Mouse (Mus musculus) cerebellum, adult 8-10 months (tissue): Measurements from ENCODE around the gene Neil3.
"Not testable (repeated sequence)": the region's sequence is repeated elsewhere in the genome, so short reads cannot be mapped to it uniquely, and the experiment has no call there.

Experiments
- DNase-seq: peaks from one replicate; pipeline ENCODE4 v3.0.0; 2022

Neil3 gene

GRCm38 (mm10) chr8:53638495-53639171, at the start of gene Neil3:
TSS of gene Neil3 (minus strand) at chr8:53639065.
- DNase-seq = peak; percentile 3

- DNase-seq = peak; percentile 21
Observed at GRCm38 (mm10) chr8:53680846-53681245, 42.0 kb upstream of the Neil3 start.

- peak; percentile 19 for DNase-seq
Observed at GRCm38 (mm10) chr8:53663946-53664345, 25.1 kb upstream of the Neil3 start.

- DNase-seq = no peak
Observed at GRCm38 (mm10) chr8:53661436-53661835, 22.6 kb upstream of the Neil3 start.

- no peak for DNase-seq
Observed at GRCm38 (mm10) chr8:53630618-53631017, 8.2 kb downstream of the Neil3 start.

- no peak for DNase-seq
Observed at GRCm38 (mm10) chr8:53628864-53629415, 9.9 kb downstream of the Neil3 start.

- DNase-seq = no peak
Observed at GRCm38 (mm10) chr8:53623425-53623824, 15.4 kb downstream of the Neil3 start.

- no peak for DNase-seq
Observed at GRCm38 (mm10) chr8:53619196-53619595, 19.7 kb downstream of the Neil3 start.

- no peak for DNase-seq
Observed at GRCm38 (mm10) chr8:53614288-53614646, 24.6 kb downstream of the Neil3 start.

GRCm38 (mm10) chr8:53613577-53614287, 25.1 kb downstream of the Neil3 start:
- no peak for DNase-seq

GRCm38 (mm10) chr8:53612297-53612696, 26.6 kb downstream of the Neil3 start:
- no peak for DNase-seq

- no peak for DNase-seq
Observed at GRCm38 (mm10) chr8:53607040-53607439, 31.8 kb downstream of the Neil3 start.

- DNase-seq = no peak
Observed at GRCm38 (mm10) chr8:53604906-53605305, 34.0 kb downstream of the Neil3 start.

GRCm38 (mm10) chr8:53603672-53604071, 35.2 kb downstream of the Neil3 start:
- no peak for DNase-seq

- no peak for DNase-seq
Observed at GRCm38 (mm10) chr8:53600826-53601225, 38.0 kb downstream of the Neil3 start.

- no peak for DNase-seq
Observed at GRCm38 (mm10) chr8:53600025-53600811, 38.6 kb downstream of the Neil3 start.

GRCm38 (mm10) chr8:53598101-53598500, 40.8 kb downstream of the Neil3 start:
- no peak for DNase-seq

GRCm38 (mm10) chr8:53591777-53592176, 47.1 kb downstream of the Neil3 start:
- no peak for DNase-seq

- no peak for DNase-seq
Observed at GRCm38 (mm10) chr8:53573600-53573999, 65.3 kb downstream of the Neil3 start.

GRCm38 (mm10) chr8:53566223-53566622, 72.6 kb downstream of the Neil3 start:
- no peak for DNase-seq

GRCm38 (mm10) chr8:53562441-53563040, 76.3 kb downstream of the Neil3 start:
- no peak for DNase-seq

- DNase-seq = no peak
Observed at GRCm38 (mm10) chr8:53539585-53539984, 99.3 kb downstream of the Neil3 start.

GRCm38 (mm10) chr8:53538049-53538448, 100.8 kb downstream of the Neil3 start:
- DNase-seq = not testable (repeated sequence)
